Mouse (Mus musculus) naive thymus-derived CD4-positive, alpha-beta T cell, adult 5 months (primary cell): ENCODE data around the gene Emc3. TPM values are rescaled to one million over a fixed set of nuclear protein-coding genes. Genes with fewer than 3 reads are reported as not detected.

Source experiments
- polyA plus RNA-seq: library from polyadenylated mRNA; unstranded; fragments of 100-300 nt; shearing (Covaris generic); gene quantifications from one replicate; pipeline ENCODE4 v1.2.1, GENCODE M21; 2017

The Emc3 gene
- polyA plus RNA-seq, result 103 TPM

GRCm38 (mm10) chr6:113530932-113531839 is at the start of gene Emc3, which contains the start of gene Fancd2:
TSS of gene Emc3 (minus strand) at chr6:113531652.
TSS of gene Fancd2 (plus strand) at chr6:113531682.

GRCm38 (mm10) chr6:113501388-113502084 is 29.9 kb downstream of the Emc3 start, which contains the start of gene Prrt3:
TSS of gene Prrt3 (minus strand) at chr6:113501931.

GRCm38 (mm10) chr6:113483100-113483615 is 48.3 kb downstream of the Emc3 start, which contains the start of gene Creld1:
TSS of gene Creld1 (plus strand) at chr6:113483297.

GRCm38 (mm10) chr6:113471297-113471936 is 60.0 kb downstream of the Emc3 start, which contains the start of gene Il17rc:
TSS of gene Il17rc (plus strand) at chr6:113471427.

Other genes with a start within 250 kb of the Emc3 start
- gene Cpne9, start 249.3 kb downstream of the Emc3 start, polyA plus RNA-seq, result not detected
- 74.5 TPM for gene Brpf1, start 224.5 kb downstream of the Emc3 start, polyA plus RNA-seq
- 5.3 TPM for gene Ogg1, start 204.7 kb downstream of the Emc3 start, polyA plus RNA-seq
- gene Camk1, start 187.7 kb downstream of the Emc3 start, polyA plus RNA-seq, result 0.58 TPM
- gene Tada3, start 153.8 kb downstream of the Emc3 start, polyA plus RNA-seq, result 29.0 TPM
- 339 TPM for gene Arpc4, start 153.5 kb downstream of the Emc3 start, polyA plus RNA-seq
- gene Ttll3, start 142.4 kb downstream of the Emc3 start, polyA plus RNA-seq, result 16.4 TPM
- gene Rpusd3, start 112.3 kb downstream of the Emc3 start, polyA plus RNA-seq, result 12.5 TPM
- not detected for gene Cidec, start 95.9 kb downstream of the Emc3 start, polyA plus RNA-seq
- gene Jagn1, start 89.1 kb downstream of the Emc3 start, polyA plus RNA-seq, result 21.2 TPM
- gene Il17re, start 73.2 kb downstream of the Emc3 start, polyA plus RNA-seq, result 0.21 TPM
- gene Il17rc, start 60.2 kb downstream of the Emc3 start, polyA plus RNA-seq, result 0.32 TPM
- gene Creld1, start 48.4 kb downstream of the Emc3 start, polyA plus RNA-seq, result 9.0 TPM
- gene Prrt3, start 29.7 kb downstream of the Emc3 start, polyA plus RNA-seq, result 0.24 TPM
- 1.2 TPM for gene Fancd2, start within 50 bp of the Emc3 start, polyA plus RNA-seq
- gene Fancd2os, start 69.1 kb upstream of the Emc3 start, polyA plus RNA-seq, result not detected
- 147 TPM for gene Brk1, start 73.1 kb upstream of the Emc3 start, polyA plus RNA-seq
- 27.7 TPM for gene Vhl, start 92.3 kb upstream of the Emc3 start, polyA plus RNA-seq
- 34.9 TPM for gene Irak2, start 106.8 kb upstream of the Emc3 start, polyA plus RNA-seq
- 23.6 TPM for gene Tatdn2, start 165.4 kb upstream of the Emc3 start, polyA plus RNA-seq
- gene Ghrl, start 188.2 kb upstream of the Emc3 start, polyA plus RNA-seq, result 1.2 TPM
- gene Sec13, start 209.1 kb upstream of the Emc3 start, polyA plus RNA-seq, result 130 TPM